Mouse (Mus musculus) layer of hippocampus, adult 2 months (tissue): ENCODE data around the gene Afdn. TPM values are rescaled to one million over a fixed set of nuclear protein-coding genes. Genes with fewer than 3 reads are reported as not detected.

ENCODE experiments used
- DNase-seq, 2 experiments: peaks; one replicate each; pipeline ENCODE4 v3.0.0; 2022; ENCODE audit warnings: low spot score in 2 of 2
- H3K27ac ChIP-seq: fragments of 200-600 bp; 2 replicates; pipeline ENCODE4 v1.8.1; 2022
- H3K4me3 ChIP-seq: fragments of 200-600 bp; 2 replicates; pipeline ENCODE4 v1.8.1; 2022; ENCODE audit warnings: mild to moderate bottlenecking
- CTCF ChIP-seq: fragments of 200-600 bp; conservative IDR thresholded peaks from 2 replicates; pipeline ENCODE4 v1.8.1; 2022; ENCODE audit warnings: antibody characterized with exemption, mild to moderate bottlenecking, moderate library complexity
- total RNA-seq, 2 experiments: library from RNA; stranded (reverse); gene quantifications; 2 replicates each; pipeline ENCODE4 v1.2.3; 2021

Afdn gene
- total RNA-seq, 2 experiments from 2014 or later: 106 to 114 TPM

- H3K27ac ChIP-seq: no peak overlapping the region
- H3K4me3 ChIP-seq: no peak overlapping the region
- TF ChIP-seq CTCF: no peak
- peak; percentile 35 to 53 for DNase-seq
Measured at GRCm38 (mm10) chr17:13874245-13874644, 113.9 kb downstream of the Afdn start.

- Histone ChIP-seq H3K4me3 (no peak overlapping the region), H3K27ac (no peak overlapping the region)
- TF ChIP-seq CTCF: peak; percentile 39
- DNase-seq: no peak
Measured at GRCm38 (mm10) chr17:13877460-13877859, 117.1 kb downstream of the Afdn start.

- TF ChIP-seq CTCF: no peak
- DNase-seq: no peak
- H3K4me3 ChIP-seq: no peak overlapping the region
- no peak overlapping the region for H3K27ac ChIP-seq
Measured at GRCm38 (mm10) chr17:13879731-13880130, 119.4 kb downstream of the Afdn start.

GRCm38 (mm10) chr17:13883540-13883939 lies 123.2 kb downstream of the Afdn start:
- TF ChIP-seq CTCF: no peak
- Histone ChIP-seq H3K27ac (no peak overlapping the region), H3K4me3 (no peak overlapping the region)
- DNase-seq: no peak

GRCm38 (mm10) chr17:13889818-13890434 lies 129.6 kb downstream of the Afdn start:
- no peak for TF ChIP-seq CTCF
- DNase-seq: no peak
- Histone ChIP-seq H3K4me3 (no peak overlapping the region), H3K27ac (no peak overlapping the region)

- DNase-seq: no peak
- H3K27ac ChIP-seq: no peak overlapping the region
- TF ChIP-seq CTCF: no peak
- H3K4me3 ChIP-seq: no peak overlapping the region
Measured at GRCm38 (mm10) chr17:13890932-13891331, 130.6 kb downstream of the Afdn start.

GRCm38 (mm10) chr17:13898838-13899237 lies 138.5 kb downstream of the Afdn start:
- no peak for TF ChIP-seq CTCF
- no peak for DNase-seq
- H3K27ac ChIP-seq: no peak overlapping the region
- H3K4me3 ChIP-seq: no peak overlapping the region

GRCm38 (mm10) chr17:13899241-13899640 lies 138.9 kb downstream of the Afdn start:
- Histone ChIP-seq H3K27ac (no peak overlapping the region), H3K4me3 (no peak overlapping the region)
- DNase-seq: no peak
- no peak for TF ChIP-seq CTCF

GRCm38 (mm10) chr17:13903793-13904192 lies 143.5 kb downstream of the Afdn start:
- Histone ChIP-seq H3K27ac (no peak overlapping the region), H3K4me3 (no peak overlapping the region)
- no peak for TF ChIP-seq CTCF
- DNase-seq: no peak

- DNase-seq: no peak
- H3K27ac ChIP-seq: no peak overlapping the region
Measured at GRCm38 (mm10) chr17:13907082-13907481, 146.7 kb downstream of the Afdn start.

GRCm38 (mm10) chr17:13907681-13908080 lies 147.3 kb downstream of the Afdn start:
- TF ChIP-seq CTCF: no peak
- H3K27ac ChIP-seq: no peak overlapping the region
- DNase-seq: no peak
- H3K4me3 ChIP-seq: no peak overlapping the region

More at GRCm38 (mm10) chr17:13907082-13907481, 146.7 kb downstream of the Afdn start:
- TF ChIP-seq CTCF: no peak
- no peak overlapping the region for H3K4me3 ChIP-seq

GRCm38 (mm10) chr17:13913951-13914350 lies 153.6 kb downstream of the Afdn start:
- no peak for DNase-seq
- no peak overlapping the region for H3K27ac ChIP-seq
- no peak overlapping the region for H3K4me3 ChIP-seq
- no peak for TF ChIP-seq CTCF

GRCm38 (mm10) chr17:13914531-13914930 lies 154.2 kb downstream of the Afdn start:
- TF ChIP-seq CTCF: no peak
- DNase-seq: no peak
- H3K4me3 ChIP-seq: no peak overlapping the region
- H3K27ac ChIP-seq: no peak overlapping the region

- TF ChIP-seq CTCF: no peak
- H3K4me3 ChIP-seq: no peak overlapping the region
- no peak for DNase-seq
Measured at GRCm38 (mm10) chr17:13920771-13921170, 160.4 kb downstream of the Afdn start.

GRCm38 (mm10) chr17:13923418-13923817 lies 163.1 kb downstream of the Afdn start:
- no peak overlapping the region for H3K27ac ChIP-seq
- no peak overlapping the region for H3K4me3 ChIP-seq
- TF ChIP-seq CTCF: no peak
- DNase-seq: no peak

More at GRCm38 (mm10) chr17:13920771-13921170, 160.4 kb downstream of the Afdn start:
- no peak overlapping the region for H3K27ac ChIP-seq
